Mouse (Mus musculus): ENCODE data around the gene Tead1. TPM values are rescaled to one million over a fixed set of nuclear protein-coding genes. Genes with fewer than 3 reads are reported as not detected.

Gene Tead1
- polyA plus RNA-seq, 1 experiment: 18.8 TPM

GRCm38 (mm10) chr7:112684626-112685561 is 5.8 kb downstream of the Tead1 start:
- Histone ChIP-seq H3K4me2 (ENCODE audit: low read depth) (no peak overlapping the region), H3K4me3 (no peak overlapping the region)

GRCm38 (mm10) chr7:112685993-112686392 is 6.9 kb downstream of the Tead1 start:
- no peak for TF ChIP-seq REST (IDR thresholded peaks at IDR 0.05; ENCODE audit: insufficient read depth, insufficient read length)
- no peak for TF ChIP-seq SRF (IDR thresholded peaks at IDR 0.05; ENCODE audit: control insufficient read depth, insufficient read length, low read depth)
- no peak for TF ChIP-seq TCF12 (IDR thresholded peaks at IDR 0.05; ENCODE audit: insufficient read depth, poor library complexity, severe bottlenecking)
- no peak for TF ChIP-seq POLR2AphosphoS2 (IDR thresholded peaks at IDR 0.05; ENCODE audit: insufficient read length, low read depth)
- TF ChIP-seq MYOD1 (IDR thresholded peaks at IDR 0.05; ENCODE audit: control insufficient read depth in 1 of 3, insufficient read length in 2 of 3, low read depth in 2 of 3): no peak
- no peak for TF ChIP-seq USF1 (IDR thresholded peaks at IDR 0.05; ENCODE audit: low read depth)
- no peak for TF ChIP-seq E2F4 (IDR thresholded peaks at IDR 0.05; ENCODE audit: insufficient read depth)
- H3K4me2 ChIP-seq (ENCODE audit: low read depth): no peak overlapping the region

More at GRCm38 (mm10) chr7:112684626-112685561, 5.8 kb downstream of the Tead1 start:
- TF ChIP-seq TCF3 (IDR thresholded peaks at IDR 0.05; ENCODE audit: insufficient read length, low read depth): no peak
- TF ChIP-seq SRF (IDR thresholded peaks at IDR 0.05; ENCODE audit: control insufficient read depth, insufficient read length, low read depth): no peak
- TF ChIP-seq MYOG (IDR thresholded peaks at IDR 0.05; ENCODE audit: control insufficient read depth in 1 of 3, insufficient read depth in 1 of 3, insufficient read length in 2 of 3, low read depth in 2 of 3): no peak
- TF ChIP-seq TCF12 (IDR thresholded peaks at IDR 0.05; ENCODE audit: insufficient read depth, poor library complexity, severe bottlenecking): no peak
- no peak for TF ChIP-seq REST (IDR thresholded peaks at IDR 0.05; ENCODE audit: insufficient read depth, insufficient read length)
- no peak for TF ChIP-seq MYOD1 (IDR thresholded peaks at IDR 0.05; ENCODE audit: control insufficient read depth in 1 of 3, insufficient read length in 2 of 3, low read depth in 2 of 3)
- TF ChIP-seq POLR2AphosphoS2 (IDR thresholded peaks at IDR 0.05; ENCODE audit: insufficient read length, low read depth): no peak
- no peak for TF ChIP-seq CEBPB (IDR thresholded peaks at IDR 0.05; ENCODE audit: insufficient read depth, poor library complexity, severe bottlenecking)
- TF ChIP-seq E2F4 (IDR thresholded peaks at IDR 0.05; ENCODE audit: insufficient read depth): no peak
- TF ChIP-seq MAX (IDR thresholded peaks at IDR 0.05; ENCODE audit: low read depth): no peak
- no peak for TF ChIP-seq USF1 (IDR thresholded peaks at IDR 0.05; ENCODE audit: low read depth)
- no peak for TF ChIP-seq POLR2A (IDR thresholded peaks at IDR 0.05; ENCODE audit: insufficient read length, low read depth)
- no peaks in the 10 kb centered on the region for H3K36me3 ChIP-seq (ENCODE audit: control insufficient read depth, insufficient read depth)
- H3K27me3 ChIP-seq (ENCODE audit: control insufficient read depth, insufficient read depth, insufficient read length): no peaks in the 10 kb centered on the region
- no peak overlapping the region for H3ac ChIP-seq (ENCODE audit: control insufficient read depth, insufficient read length)
- H3K79me2 ChIP-seq (ENCODE audit: control insufficient read depth, insufficient read depth): peaks cover 100% of the 10 kb centered on the region

GRCm38 (mm10) chr7:112686586-112686985 is 7.5 kb downstream of the Tead1 start:
- Histone ChIP-seq H3K4me2 (ENCODE audit: low read depth) (no peak overlapping the region), H3ac (ENCODE audit: control insufficient read depth, insufficient read length) (no peak overlapping the region), H3K36me3 (ENCODE audit: control insufficient read depth, insufficient read depth) (no peaks in the 10 kb centered on the region), H3K4me3 (no peak overlapping the region), H3K79me2 (ENCODE audit: control insufficient read depth, insufficient read depth) (peaks cover 100% of the 10 kb centered on the region), H3K27me3 (ENCODE audit: control insufficient read depth, insufficient read depth, insufficient read length) (no peaks in the 10 kb centered on the region)
- TF ChIP-seq SRF (IDR thresholded peaks at IDR 0.05; ENCODE audit: control insufficient read depth, insufficient read length, low read depth) (no peak), MYOD1 (IDR thresholded peaks at IDR 0.05; ENCODE audit: control insufficient read depth in 1 of 3, insufficient read length in 2 of 3, low read depth in 2 of 3) (no peak), CEBPB (IDR thresholded peaks at IDR 0.05; ENCODE audit: insufficient read depth, poor library complexity, severe bottlenecking) (no peak), MYOG (IDR thresholded peaks at IDR 0.05; ENCODE audit: control insufficient read depth in 1 of 3, insufficient read depth in 1 of 3, insufficient read length in 2 of 3, low read depth in 2 of 3) (no peak), USF1 (IDR thresholded peaks at IDR 0.05; ENCODE audit: low read depth) (no peak), MAX (IDR thresholded peaks at IDR 0.05; ENCODE audit: low read depth) (no peak), TCF12 (IDR thresholded peaks at IDR 0.05; ENCODE audit: insufficient read depth, poor library complexity, severe bottlenecking) (no peak), E2F4 (IDR thresholded peaks at IDR 0.05; ENCODE audit: insufficient read depth) (no peak), POLR2AphosphoS2 (IDR thresholded peaks at IDR 0.05; ENCODE audit: insufficient read length, low read depth) (no peak), REST (IDR thresholded peaks at IDR 0.05; ENCODE audit: insufficient read depth, insufficient read length) (no peak)

More at GRCm38 (mm10) chr7:112685993-112686392, 6.9 kb downstream of the Tead1 start:
- H3ac ChIP-seq (ENCODE audit: control insufficient read depth, insufficient read length): no peak overlapping the region
- no peak overlapping the region for H3K4me3 ChIP-seq
- H3K79me2 ChIP-seq (ENCODE audit: control insufficient read depth, insufficient read depth): peaks cover 100% of the 10 kb centered on the region
- no peaks in the 10 kb centered on the region for H3K36me3 ChIP-seq (ENCODE audit: control insufficient read depth, insufficient read depth)
- H3K27me3 ChIP-seq (ENCODE audit: control insufficient read depth, insufficient read depth, insufficient read length): no peaks in the 10 kb centered on the region

GRCm38 (mm10) chr7:112688425-112689001 is 9.4 kb downstream of the Tead1 start:
- H3ac ChIP-seq (ENCODE audit: control insufficient read depth, insufficient read length): no peak overlapping the region
- peaks cover 100% of the 10 kb centered on the region for H3K79me2 ChIP-seq (ENCODE audit: control insufficient read depth, insufficient read depth)
- H3K4me2 ChIP-seq (ENCODE audit: low read depth): peak overlapping the region; percentile 13
- no peaks in the 10 kb centered on the region for H3K27me3 ChIP-seq (ENCODE audit: control insufficient read depth, insufficient read depth, insufficient read length)
- TF ChIP-seq TCF3 (IDR thresholded peaks at IDR 0.05; ENCODE audit: insufficient read length, low read depth) (no peak), MAX (IDR thresholded peaks at IDR 0.05; ENCODE audit: low read depth) (no peak), SRF (IDR thresholded peaks at IDR 0.05; ENCODE audit: control insufficient read depth, insufficient read length, low read depth) (no peak), POLR2A (IDR thresholded peaks at IDR 0.05; ENCODE audit: insufficient read length, low read depth) (no peak), CEBPB (IDR thresholded peaks at IDR 0.05; ENCODE audit: insufficient read depth, poor library complexity, severe bottlenecking) (no peak), REST (IDR thresholded peaks at IDR 0.05; ENCODE audit: insufficient read depth, insufficient read length) (no peak), MYOG (IDR thresholded peaks at IDR 0.05; ENCODE audit: control insufficient read depth in 1 of 3, insufficient read depth in 1 of 3, insufficient read length in 2 of 3, low read depth in 2 of 3) (no peak), TCF12 (IDR thresholded peaks at IDR 0.05; ENCODE audit: insufficient read depth, poor library complexity, severe bottlenecking) (no peak), MYOD1 (IDR thresholded peaks at IDR 0.05; ENCODE audit: control insufficient read depth in 1 of 3, insufficient read length in 2 of 3, low read depth in 2 of 3) (no peak), USF1 (IDR thresholded peaks at IDR 0.05; ENCODE audit: low read depth) (no peak), E2F4 (IDR thresholded peaks at IDR 0.05; ENCODE audit: insufficient read depth) (no peak), POLR2AphosphoS2 (IDR thresholded peaks at IDR 0.05; ENCODE audit: insufficient read length, low read depth) (no peak)
- no peak overlapping the region for H3K4me3 ChIP-seq
- no peaks in the 10 kb centered on the region for H3K36me3 ChIP-seq (ENCODE audit: control insufficient read depth, insufficient read depth)

All from myocyte (in vitro differentiated cells).